Mouse (Mus musculus): ENCODE results near the gene Dip2b. TPM values are rescaled to one million over a fixed set of nuclear protein-coding genes. Genes with fewer than 3 reads are reported as not detected.

Dip2b gene
- polyA plus RNA-seq, 1 experiment = 18.1 TPM

- Histone ChIP-seq H3K4me1 (replicated peaks; ENCODE audit: control insufficient read depth, insufficient read depth, low read length) (0 out of 2 replicates have a peak, but pooled peaks cover 2% of the 10 kb centered on the region), H3K27ac (ENCODE audit: control insufficient read depth, insufficient read depth, low read length) (no peak overlapping the region), H3K36me3 (ENCODE audit: control insufficient read depth, insufficient read depth, low read length) (no peaks in the 10 kb centered on the region), H3K27me3 (ENCODE audit: control insufficient read depth, insufficient read depth, low read length) (no peaks in the 10 kb centered on the region), H3K4me3 (ENCODE audit: control insufficient read depth, insufficient read depth, low read length) (no peak overlapping the region)
- 94% methylated on average over 7 of the region's 7 CpGs for WGBS
- no peak for TF ChIP-seq POLR2A (IDR thresholded peaks at IDR 0.05; ENCODE audit: control insufficient read depth, extremely low read depth, insufficient read depth, low read length, poor library complexity)
- no peak for TF ChIP-seq CTCF (IDR thresholded peaks at IDR 0.05; ENCODE audit: borderline replicate concordance, control insufficient read depth, extremely low read depth, insufficient read depth, low read length, poor library complexity)
- DNase-seq = no peak
These were observed 61.9 kb downstream of the Dip2b start for GRCm38 (mm10) chr15:100100336-100100735.

- Histone ChIP-seq H3K4me3 (ENCODE audit: control insufficient read depth, insufficient read depth, low read length) (no peak overlapping the region), H3K27ac (ENCODE audit: control insufficient read depth, insufficient read depth, low read length) (no peak overlapping the region), H3K27me3 (ENCODE audit: control insufficient read depth, insufficient read depth, low read length) (no peaks in the 10 kb centered on the region), H3K4me1 (replicated peaks; ENCODE audit: control insufficient read depth, insufficient read depth, low read length) (0 out of 2 replicates have a peak, but pooled peaks cover 2% of the 10 kb centered on the region), H3K36me3 (ENCODE audit: control insufficient read depth, insufficient read depth, low read length) (no peaks in the 10 kb centered on the region)
- no peak for TF ChIP-seq CTCF (IDR thresholded peaks at IDR 0.05; ENCODE audit: borderline replicate concordance, control insufficient read depth, extremely low read depth, insufficient read depth, low read length, poor library complexity)
- no peak for TF ChIP-seq POLR2A (IDR thresholded peaks at IDR 0.05; ENCODE audit: control insufficient read depth, extremely low read depth, insufficient read depth, low read length, poor library complexity)
- DNase-seq = no peak
These were observed 62.7 kb downstream of the Dip2b start for GRCm38 (mm10) chr15:100101206-100101605.

DNA sequence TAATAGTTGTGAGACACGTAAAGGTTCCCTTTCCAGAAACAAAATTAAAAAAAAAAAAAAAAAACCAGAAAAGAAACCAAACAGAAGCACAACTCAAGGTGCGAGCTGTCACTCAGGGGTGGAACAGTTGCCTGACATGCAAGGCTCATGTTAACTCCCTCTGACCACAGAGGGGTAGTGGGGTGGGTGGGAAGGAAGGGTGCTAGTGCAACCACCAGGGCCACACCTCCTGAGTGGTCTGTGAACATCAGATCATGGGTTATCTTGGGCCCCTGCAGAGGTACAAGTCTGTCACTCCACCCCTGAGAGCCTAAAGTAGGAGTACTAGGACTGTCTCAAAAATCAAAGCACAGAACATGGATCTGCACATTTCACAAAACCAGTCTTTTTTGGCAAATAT lies 65.7 kb downstream of the Dip2b start:
- 25% methylated on average over 2 of the region's 2 CpGs for WGBS
- 0 out of 2 replicates have a peak, but pooled peaks cover 2% of the 10 kb centered on the region for H3K4me1 ChIP-seq (replicated peaks; ENCODE audit: control insufficient read depth, insufficient read depth, low read length)

DNA sequence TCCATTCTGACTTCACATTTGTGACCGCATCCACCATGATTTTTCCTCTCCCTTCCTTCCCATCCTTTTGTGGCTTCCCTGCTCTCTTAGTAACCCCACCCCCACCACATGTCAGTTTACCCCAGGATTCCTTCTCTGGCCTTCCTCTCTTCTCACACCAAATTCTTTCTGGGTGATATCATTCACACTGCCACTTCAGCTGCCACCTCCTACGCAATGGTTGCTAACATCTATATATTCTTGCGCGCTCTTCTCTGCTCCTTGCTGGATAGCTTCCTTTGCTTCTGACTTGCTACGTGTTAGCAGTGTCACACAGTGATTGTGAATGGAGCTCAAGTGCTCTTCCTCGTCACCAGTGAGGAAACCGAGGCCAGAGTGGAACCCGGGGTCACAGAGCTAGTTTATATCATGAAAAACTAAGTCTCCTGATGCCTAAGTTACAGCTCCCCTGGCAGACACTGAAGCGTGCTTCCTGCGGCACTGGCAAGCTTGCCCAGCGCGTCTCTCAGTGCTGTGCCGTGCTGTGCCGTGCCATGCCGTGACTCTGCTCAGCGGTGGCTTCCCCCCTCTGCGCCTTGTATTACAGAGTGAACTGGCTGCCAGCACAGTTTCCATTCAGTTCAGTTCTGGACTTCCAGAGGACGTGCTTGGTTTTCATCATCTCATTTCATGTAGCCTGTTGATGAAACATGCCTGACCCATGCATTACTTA lies 69.8 kb downstream of the Dip2b start:
- H3K4me1 ChIP-seq (replicated peaks; ENCODE audit: control insufficient read depth, insufficient read depth, low read length) = 0 out of 2 replicates have a peak, but pooled peaks cover 2% of the 10 kb centered on the region
- WGBS = 95% methylated on average over 18 of the region's 18 CpGs
- H3K4me3 ChIP-seq (ENCODE audit: control insufficient read depth, insufficient read depth, low read length) = no peak overlapping the region
- H3K27me3 ChIP-seq (ENCODE audit: control insufficient read depth, insufficient read depth, low read length) = no peaks in the 10 kb centered on the region
- H3K36me3 ChIP-seq (ENCODE audit: control insufficient read depth, insufficient read depth, low read length) = no peaks in the 10 kb centered on the region
- DNase-seq = no peak
- TF ChIP-seq POLR2A (IDR thresholded peaks at IDR 0.05; ENCODE audit: control insufficient read depth, extremely low read depth, insufficient read depth, low read length, poor library complexity) = no peak
- H3K27ac ChIP-seq (ENCODE audit: control insufficient read depth, insufficient read depth, low read length) = no peak overlapping the region

More for the DNA sequence above, 65.7 kb downstream of the Dip2b start:
- TF ChIP-seq CTCF (IDR thresholded peaks at IDR 0.05; ENCODE audit: borderline replicate concordance, control insufficient read depth, extremely low read depth, insufficient read depth, low read length, poor library complexity) = no peak
- no peak for TF ChIP-seq POLR2A (IDR thresholded peaks at IDR 0.05; ENCODE audit: control insufficient read depth, extremely low read depth, insufficient read depth, low read length, poor library complexity)
- no peak overlapping the region for H3K4me3 ChIP-seq (ENCODE audit: control insufficient read depth, insufficient read depth, low read length)
- no peak overlapping the region for H3K27ac ChIP-seq (ENCODE audit: control insufficient read depth, insufficient read depth, low read length)
- H3K36me3 ChIP-seq (ENCODE audit: control insufficient read depth, insufficient read depth, low read length) = no peaks in the 10 kb centered on the region
- DNase-seq = no peak
- no peaks in the 10 kb centered on the region for H3K27me3 ChIP-seq (ENCODE audit: control insufficient read depth, insufficient read depth, low read length)

GRCm38 (mm10) chr15:100109916-100110315 lies 71.5 kb downstream of the Dip2b start:
- Histone ChIP-seq H3K27ac (ENCODE audit: control insufficient read depth, insufficient read depth, low read length) (no peak overlapping the region), H3K27me3 (ENCODE audit: control insufficient read depth, insufficient read depth, low read length) (no peaks in the 10 kb centered on the region), H3K4me3 (ENCODE audit: control insufficient read depth, insufficient read depth, low read length) (no peak overlapping the region), H3K36me3 (ENCODE audit: control insufficient read depth, insufficient read depth, low read length) (no peaks in the 10 kb centered on the region), H3K4me1 (replicated peaks; ENCODE audit: control insufficient read depth, insufficient read depth, low read length) (0 out of 2 replicates have a peak, but pooled peaks cover 2% of the 10 kb centered on the region)
- 84% methylated on average over 3 of the region's 3 CpGs for WGBS
- no peak for TF ChIP-seq POLR2A (IDR thresholded peaks at IDR 0.05; ENCODE audit: control insufficient read depth, extremely low read depth, insufficient read depth, low read length, poor library complexity)
- TF ChIP-seq CTCF (IDR thresholded peaks at IDR 0.05; ENCODE audit: borderline replicate concordance, control insufficient read depth, extremely low read depth, insufficient read depth, low read length, poor library complexity) = no peak
- DNase-seq = no peak

DNA sequence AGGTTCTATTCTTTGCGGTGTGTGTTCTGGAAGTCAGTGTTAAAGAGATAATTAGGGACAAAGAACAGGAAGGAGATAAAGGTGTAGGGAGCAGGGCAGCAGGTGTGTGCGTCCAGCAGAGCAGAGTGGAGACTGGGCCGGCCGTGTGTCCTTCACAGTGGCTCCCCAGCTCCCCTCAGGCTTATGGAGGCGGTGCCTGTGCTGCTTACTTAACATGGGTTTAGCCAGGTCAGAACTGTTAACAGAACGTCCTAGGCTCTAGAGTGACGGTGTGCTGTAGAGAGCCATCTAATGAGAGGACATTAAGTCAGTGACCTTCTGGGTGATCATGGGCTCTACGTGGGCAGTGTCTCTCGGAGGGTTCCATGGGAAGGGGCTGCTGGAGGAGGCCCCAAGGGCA lies 73.4 kb downstream of the Dip2b start:
- no peak for TF ChIP-seq CTCF (IDR thresholded peaks at IDR 0.05; ENCODE audit: borderline replicate concordance, control insufficient read depth, extremely low read depth, insufficient read depth, low read length, poor library complexity)
- no peak for TF ChIP-seq POLR2A (IDR thresholded peaks at IDR 0.05; ENCODE audit: control insufficient read depth, extremely low read depth, insufficient read depth, low read length, poor library complexity)
- Histone ChIP-seq H3K4me3 (ENCODE audit: control insufficient read depth, insufficient read depth, low read length) (no peak overlapping the region), H3K4me1 (replicated peaks; ENCODE audit: control insufficient read depth, insufficient read depth, low read length) (no peaks in the 10 kb centered on the region), H3K27me3 (ENCODE audit: control insufficient read depth, insufficient read depth, low read length) (no peaks in the 10 kb centered on the region), H3K27ac (ENCODE audit: control insufficient read depth, insufficient read depth, low read length) (no peak overlapping the region), H3K36me3 (ENCODE audit: control insufficient read depth, insufficient read depth, low read length) (no peaks in the 10 kb centered on the region)
- 94% methylated on average over 9 of the region's 9 CpGs for WGBS
- no peak for DNase-seq
